Mouse (Mus musculus): ENCODE data around the gene Rnf157. TPM values are rescaled to one million over a fixed set of nuclear protein-coding genes. Genes with fewer than 3 reads are reported as not detected.

Rnf157 gene
- total and polyA plus RNA-seq, 3 experiments: 8.7 to 39.3 (median 10.9) TPM

DNA sequence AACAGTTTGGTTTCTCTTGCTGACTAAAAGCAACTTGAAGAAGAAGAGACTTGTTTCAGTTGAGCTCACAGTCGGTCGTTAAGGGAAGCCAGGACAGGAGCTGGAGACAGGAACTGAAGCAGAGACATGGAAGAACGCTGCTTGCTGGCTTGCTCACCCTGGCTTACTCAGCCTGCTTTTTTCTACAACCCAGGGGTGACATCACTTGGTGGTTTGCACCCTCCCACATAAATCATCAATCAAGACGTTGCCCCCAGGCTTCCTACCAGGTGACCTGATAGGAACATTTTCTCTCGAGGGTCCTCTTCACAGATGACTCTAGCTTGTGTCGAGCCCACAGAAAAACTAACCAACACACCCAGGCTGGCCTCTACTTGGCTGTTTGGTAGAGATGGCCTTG, 10.4 kb upstream of the Rnf157 start (continued):
- no peak for TF ChIP-seq ZMIZ1 (IDR thresholded peaks at IDR 0.05; ENCODE audit: low read depth, low read length)
- no peak for TF ChIP-seq SMC3 (IDR thresholded peaks at IDR 0.05; ENCODE audit: low read depth, low read length)
- 0 out of 2 replicates have a peak, but pooled peaks have one; percentile 9 for TF ChIP-seq ELF1 (IDR thresholded peaks at IDR 0.05; ENCODE audit: low read depth, low read length)
- TF ChIP-seq CHD1 (IDR thresholded peaks at IDR 0.05; ENCODE audit: low read depth, low read length): no peak
- no peak for TF ChIP-seq POLR2AphosphoS2 (IDR thresholded peaks at IDR 0.05; ENCODE audit: low read depth, low read length)
- TF ChIP-seq ZC3H11A (IDR thresholded peaks at IDR 0.05; ENCODE audit: low read depth, low read length): no peak
- TF ChIP-seq CHD2 (IDR thresholded peaks at IDR 0.05; ENCODE audit: low read length): no peak
- no peak; the same call in 1 of the 2 replicates for TF ChIP-seq ETS1 (conservative IDR thresholded peaks at IDR 0.05; ENCODE audit: low read depth, low read length)
- no peak for TF ChIP-seq POLR2A (IDR thresholded peaks at IDR 0.05; ENCODE audit: low read depth, low read length)
- TF ChIP-seq MAX (IDR thresholded peaks at IDR 0.05; ENCODE audit: low read length): no peak

DNA sequence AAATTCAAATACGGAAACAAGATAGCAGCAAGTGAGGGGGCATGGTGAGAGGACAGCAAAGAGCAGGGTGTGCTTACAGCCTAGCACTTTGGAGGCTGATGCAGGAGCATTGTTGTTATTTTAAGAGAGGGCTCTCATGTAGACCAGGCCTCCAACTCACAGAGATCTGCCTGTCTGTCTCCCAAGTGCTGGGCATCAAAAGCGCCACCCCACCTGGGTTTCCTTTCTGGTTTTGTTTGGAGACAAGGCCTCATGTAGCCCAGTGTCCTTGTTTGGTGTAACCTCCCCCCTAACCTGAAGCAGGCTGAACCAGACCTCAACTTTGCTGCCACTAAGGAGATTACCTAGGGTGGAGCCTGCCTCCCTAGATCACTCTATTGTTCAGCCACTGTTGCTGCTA, 9.7 kb upstream of the Rnf157 start:
- dilution Hi-C loops (cut with MboI; ENCODE audit: extremely low pct_ligation_motif_present, extremely low pct_unique_long_range_greater_than_20kb, low sequenced_read_pairs): no loop called here
- Histone ChIP-seq H3K4me2 (ENCODE audit: insufficient read depth, low read depth, poor library complexity, severe bottlenecking) (peak overlapping the region; percentile 19), H3K79me2 (replicated peaks; ENCODE audit: control insufficient read depth, extremely low read depth, insufficient read depth, poor library complexity, severe bottlenecking) (peaks cover 22% of the 10 kb centered on the region), H3K27ac (ENCODE audit: insufficient read depth, low read depth) (peak overlapping the region; percentile 97), H3K27me3 (replicated peaks) (no peaks in the 10 kb centered on the region), H3K9ac (ENCODE audit: insufficient read depth, low read depth) (peak overlapping the region; percentile 72), H3K36me3 (replicated peaks in 1 of 2; ENCODE audit: control insufficient read depth in 1 of 2, insufficient read depth in 1 of 2, low read length in 1 of 2) (peaks cover 0 to 3% of the 10 kb centered on the region in 2 experiments), H3K9me3 (replicated peaks; ENCODE audit: low read length) (no peaks in the 10 kb centered on the region), H3K4me1 (ENCODE audit: control insufficient read depth in 1 of 2, insufficient read depth in 2 of 2) (peaks cover 33 to 87% of the 10 kb centered on the region in 2 experiments), H3K4me3 (replicated peaks in 1 of 3; ENCODE audit: low read depth in 2 of 3, low read length in 2 of 3, poor library complexity in 1 of 3) (peak overlapping the region in 1 of 3 experiments; percentile 44)
- DNase-seq (ENCODE audit: extremely low read depth): no peak
- TF ChIP-seq POLR2AphosphoS2 (IDR thresholded peaks at IDR 0.05; ENCODE audit: low read depth, low read length): no peak
- TF ChIP-seq CTCF (conservative IDR thresholded peaks at IDR 0.05 in 1 of 2, IDR thresholded peaks at IDR 0.05 in 1 of 2; ENCODE audit: low read depth in 2 of 2, low read length in 2 of 2): no peak
- TF ChIP-seq SIN3A (IDR thresholded peaks at IDR 0.05; ENCODE audit: low read length): 0 out of 2 replicates have a peak, but pooled peaks have one; percentile 38
- peak; percentile 17; the same call in 1 of the 2 replicates for TF ChIP-seq NELFE (IDR thresholded peaks at IDR 0.05; ENCODE audit: low read depth, low read length)
- TF ChIP-seq RCOR1 (conservative IDR thresholded peaks at IDR 0.05; ENCODE audit: low read depth, low read length): peak; percentile 63; the same call in 1 of the 2 replicates
- 0 out of 2 replicates have a peak, but pooled peaks have one; percentile 11 for TF ChIP-seq IRF4 (IDR thresholded peaks at IDR 0.05; ENCODE audit: low read depth, low read length)
- TF ChIP-seq ZKSCAN1 (IDR thresholded peaks at IDR 0.05; ENCODE audit: borderline replicate concordance, low read depth, low read length): no peak
- TF ChIP-seq USF2 (conservative IDR thresholded peaks at IDR 0.05; ENCODE audit: low read depth, low read length): no peak
- no peak for TF ChIP-seq JUN (IDR thresholded peaks at IDR 0.05; ENCODE audit: insufficient read depth, low read depth, low read length)
- TF ChIP-seq TCF12 (IDR thresholded peaks at IDR 0.05; ENCODE audit: low read depth, low read length): 0 out of 2 replicates have a peak, but pooled peaks have one; percentile 18
- TF ChIP-seq BHLHE40 (IDR thresholded peaks at IDR 0.05; ENCODE audit: low read depth, low read length): no peak
- no peak for TF ChIP-seq KAT2A (IDR thresholded peaks at IDR 0.05; ENCODE audit: insufficient replicate concordance, low read length)
- TF ChIP-seq MEF2A (IDR thresholded peaks at IDR 0.05; ENCODE audit: borderline replicate concordance, low read depth, low read length): peak; percentile 12; the same call in 1 of the 2 replicates
- no peak for TF ChIP-seq MYC (IDR thresholded peaks at IDR 0.05; ENCODE audit: low read depth, low read length)
- TF ChIP-seq TBP (conservative IDR thresholded peaks at IDR 0.05; ENCODE audit: low read depth, low read length): no peak
- 0 out of 2 replicates have a peak, but pooled peaks have one; percentile 34 for TF ChIP-seq ZMIZ1 (IDR thresholded peaks at IDR 0.05; ENCODE audit: low read depth, low read length)
- no peak for TF ChIP-seq USF1 (IDR thresholded peaks at IDR 0.05; ENCODE audit: low read depth, low read length)
- TF ChIP-seq UBTF (IDR thresholded peaks at IDR 0.05; ENCODE audit: low read depth, low read length): no peak
- TF ChIP-seq CHD1 (IDR thresholded peaks at IDR 0.05; ENCODE audit: low read depth, low read length): peak; percentile 65; the same call in 1 of the 2 replicates
- TF ChIP-seq MXI1 (IDR thresholded peaks at IDR 0.05; ENCODE audit: low read depth, low read length): peak; percentile 24; the same call in 1 of the 2 replicates
- no peak for TF ChIP-seq EP300 (IDR thresholded peaks at IDR 0.05; ENCODE audit: low read length)
- TF ChIP-seq MAX (IDR thresholded peaks at IDR 0.05; ENCODE audit: low read length): 0 out of 2 replicates have a peak, but pooled peaks have one; percentile 47
- in situ Hi-C loops (cut with MboI; ENCODE audit: low pct_ligation_motif_present, low pct_unique_long_range_greater_than_20kb, low sequenced_read_pairs): loop anchor here (25.0 kb wide), 1 partner anchor 785 kb away; the partner anchor contains the start of gene Slc25a19

All from CH12.LX (cell line).